Mouse (Mus musculus): ENCODE results near the gene Nsdhl.

Nsdhl gene

GRCm38 (mm10) chrX:73005678-73006077 lies 87.3 kb downstream of the Nsdhl start:
- no peak for DNase-seq

GRCm38 (mm10) chrX:73007597-73008479 lies 89.5 kb downstream of the Nsdhl start:
- DNase-seq = peak; percentile 92
